Mouse (Mus musculus) stomach, embryonic 14.5 days (tissue): ENCODE measurements at regions not wholly inside any gene's neighbourhood (a gene's known extent, or its start where the extent isn't known, plus 50 kb on each side); places are given as distances from the start of the nearest gene placed in this dataset.

Experiments
- ATAC-seq: fragments of 200-750 bp; cut with Nextera tagmentation; 2 replicates; pipeline ENCODE4 v1.8.0; 2017; ENCODE audit warnings: low read depth, moderate TSS enrichment; ENCODE audit not compliant: insufficient number of reproducible peaks, insufficient read depth, low FRiP score
- H3K27ac ChIP-seq: fragments of 300-500 bp; sonication (generic); 2 replicates; pipeline ENCODE4 v1.5.1; 2014; ENCODE audit warnings: mild to moderate bottlenecking, low read length, moderate library complexity, mixed read lengths
- H3K27me3 ChIP-seq: fragments of 300-500 bp; sonication (generic); 2 replicates; pipeline ENCODE4 v1.6.1; 2014; ENCODE audit warnings: low read length, control low read depth, mixed read lengths; ENCODE audit not compliant: control insufficient read depth, insufficient read depth
- H3K36me3 ChIP-seq: fragments of 300-500 bp; sonication (generic); 2 replicates; pipeline ENCODE4 v1.6.1; 2014; ENCODE audit warnings: mild to moderate bottlenecking, control low read depth, low read length, moderate library complexity, mixed read lengths; ENCODE audit not compliant: control insufficient read depth, insufficient read depth
- H3K4me1 ChIP-seq: fragments of 300-500 bp; sonication (generic); 2 replicates; pipeline ENCODE4 v1.6.1; 2014; ENCODE audit warnings: low read length, control low read depth, mixed read lengths; ENCODE audit not compliant: control insufficient read depth, insufficient read depth
- H3K4me2 ChIP-seq: fragments of 300-500 bp; sonication (generic); replicated peaks from 2 replicates; pipeline ENCODE4 v1.6.1; 2014; ENCODE audit warnings: low read depth, low read length, control low read depth
- H3K4me3 ChIP-seq: fragments of 300-500 bp; sonication (generic); 2 replicates; pipeline ENCODE4 v1.5.1; 2014; ENCODE audit warnings: low read depth, low read length, control low read depth
- H3K9ac ChIP-seq: fragments of 300-500 bp; sonication (generic); replicated peaks from 2 replicates; pipeline ENCODE4 v1.6.1; 2014; ENCODE audit warnings: low read depth, mild to moderate bottlenecking, control low read depth, low read length, moderate library complexity, mixed read lengths
- H3K9me3 ChIP-seq: fragments of 300-500 bp; sonication (generic); 2 replicates; pipeline ENCODE4 v1.6.1; 2016; ENCODE audit warnings: low read depth, low read length, control low read depth; ENCODE audit not compliant: control insufficient read depth
- WGBS: fragments of 180-500 bp; shearing (Covaris S2); extraction: QIAGEN DNeasy Blood & Tissue Kit; methylation state at CpG from one replicate; pipeline ENCODE4 v1.1.7; 2014; 5-methylcytosine and 5-hydroxymethylcytosine counted together

DNA sequence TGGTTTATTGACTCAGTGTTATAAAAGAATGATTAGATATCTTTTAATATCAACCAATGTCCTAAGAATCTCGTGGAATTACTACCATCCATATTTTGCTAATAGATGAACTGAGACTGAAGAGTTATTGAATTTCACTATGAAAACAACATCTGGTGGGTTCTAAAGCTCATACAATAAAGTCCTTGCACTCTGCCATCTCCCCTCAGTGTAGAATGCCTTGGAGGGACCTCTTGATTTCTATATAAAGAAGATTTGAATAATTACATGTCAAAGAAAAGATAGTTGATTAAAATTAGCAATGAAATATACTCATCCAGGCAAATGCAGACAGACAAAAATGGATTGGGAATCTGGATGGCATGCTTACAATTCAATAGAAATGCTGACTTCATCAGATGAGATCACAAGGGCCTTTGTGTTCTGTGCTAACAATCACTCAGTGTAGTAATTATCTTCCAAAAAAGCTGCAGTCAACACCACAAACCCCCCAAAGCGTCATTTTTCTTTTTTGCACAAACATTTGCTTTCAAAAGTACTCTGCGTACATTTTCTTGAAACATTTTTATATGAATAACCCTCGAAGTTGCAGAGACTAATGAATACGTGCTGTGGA is 94.2 kb downstream of the Gm9733 start:
- no peak for ATAC-seq
- WGBS: 71% methylated on average over 5 of the region's 5 CpGs

DNA sequence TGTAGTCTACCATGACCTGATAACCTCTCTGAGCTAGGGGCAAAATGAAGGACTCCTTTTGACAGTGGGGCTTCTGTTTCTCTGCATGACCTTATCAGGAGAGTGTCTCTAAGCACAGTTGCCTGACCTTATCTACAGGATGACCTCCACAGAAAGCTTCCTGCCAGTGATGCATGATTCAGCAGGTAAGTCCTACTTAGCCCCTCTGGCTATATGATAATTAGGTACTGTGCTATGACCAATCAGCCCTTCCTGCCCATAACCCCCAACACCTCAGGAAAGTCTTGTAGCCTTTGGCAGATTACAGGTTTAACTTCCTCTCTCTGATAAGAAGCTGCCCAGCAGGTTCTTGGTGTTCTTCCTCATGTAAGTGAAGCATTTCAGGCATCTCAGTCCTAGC is 89.7 kb downstream of the Gm9733 start:
- Histone ChIP-seq H3K9ac (no peak overlapping the region), H3K27me3 (no peaks in the 10 kb centered on the region), H3K4me3 (no peak overlapping the region), H3K36me3 (no peaks in the 10 kb centered on the region), H3K4me2 (no peak overlapping the region), H3K4me1 (no peaks in the 10 kb centered on the region), H3K9me3 (no peaks in the 10 kb centered on the region), H3K27ac (no peak overlapping the region)
- no peak for ATAC-seq

More for the DNA sequence above, 94.2 kb downstream of the Gm9733 start:
- no peaks in the 10 kb centered on the region for H3K27me3 ChIP-seq
- H3K9me3 ChIP-seq: no peaks in the 10 kb centered on the region
- H3K4me1 ChIP-seq: no peaks in the 10 kb centered on the region
- H3K4me3 ChIP-seq: no peak overlapping the region
- H3K4me2 ChIP-seq: no peak overlapping the region
- H3K27ac ChIP-seq: no peak overlapping the region
- no peak overlapping the region for H3K9ac ChIP-seq
- no peaks in the 10 kb centered on the region for H3K36me3 ChIP-seq

DNA sequence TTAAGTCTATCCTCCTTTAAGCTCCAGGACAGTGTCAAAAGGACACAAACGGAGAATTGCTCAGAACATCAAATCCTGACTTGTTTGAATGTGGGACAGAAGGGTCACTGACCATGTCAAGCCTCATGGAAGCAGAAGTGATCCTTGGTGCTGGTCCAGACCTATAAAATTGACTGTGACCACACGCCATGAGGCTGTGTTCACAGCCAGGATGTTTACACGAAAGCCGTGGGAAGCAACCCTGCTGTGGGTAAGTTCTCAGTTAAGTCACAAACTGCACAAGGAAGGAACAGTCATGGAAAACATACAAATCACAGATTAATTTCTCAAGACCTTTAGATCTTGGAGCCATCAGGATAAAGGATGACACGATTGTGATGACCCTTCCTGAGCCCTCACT is 88.5 kb downstream of the Gm9733 start:
- Histone ChIP-seq H3K27me3 (no peaks in the 10 kb centered on the region), H3K9ac (no peak overlapping the region), H3K27ac (no peak overlapping the region), H3K9me3 (no peaks in the 10 kb centered on the region), H3K4me1 (no peaks in the 10 kb centered on the region), H3K36me3 (no peaks in the 10 kb centered on the region), H3K4me3 (no peak overlapping the region), H3K4me2 (no peak overlapping the region)
- 49% methylated on average over 5 of the region's 5 CpGs for WGBS
- ATAC-seq: no peak

DNA sequence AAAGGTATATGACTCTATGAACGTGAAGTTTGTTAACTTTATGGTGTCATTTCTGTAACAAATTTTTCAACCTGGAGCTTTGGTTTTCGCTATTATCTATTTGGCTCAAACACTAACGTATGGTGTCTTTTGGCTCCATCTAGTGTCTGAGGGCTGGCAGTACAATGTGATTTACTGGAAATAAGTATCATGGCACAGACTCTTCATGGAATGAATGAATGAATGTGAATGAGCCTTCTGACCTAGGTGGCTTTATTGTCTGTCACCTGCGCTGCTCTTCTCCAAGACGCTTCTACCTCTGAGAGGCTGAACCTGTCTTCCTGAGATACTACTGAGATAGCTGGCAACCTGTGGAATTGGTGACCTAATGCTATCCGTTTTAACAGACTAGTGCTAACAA is 87.1 kb downstream of the Gm9733 start:
- no peak for ATAC-seq

More for the DNA sequence above, 87.1 kb downstream of the Gm9733 start:
- Histone ChIP-seq H3K4me3 (no peak overlapping the region), H3K9me3 (no peaks in the 10 kb centered on the region), H3K27ac (no peak overlapping the region), H3K4me1 (no peaks in the 10 kb centered on the region), H3K4me2 (no peak overlapping the region), H3K9ac (no peak overlapping the region), H3K36me3 (no peaks in the 10 kb centered on the region), H3K27me3 (no peaks in the 10 kb centered on the region)
- 20% methylated on average over 6 of the region's 6 CpGs for WGBS
